ENCODE assay signal across 14 mouse cellular contexts in genomic region chr19:10345696-10346095, GRCm38 (mm10). TPM values are rescaled to one million over a fixed set of nuclear protein-coding genes. Genes with fewer than 3 reads are reported as not detected.
DNase-seq lines count a peak whose midpoint lies in the region; ATAC-seq and TF ChIP-seq lines count a peak whose summit lies in the region.
"Had no signal": no experiment of that assay in that cellular context is flagged by ENCODE, and none has a peak within 500 bp of the region (broad histone marks: within the 10 kb centered on the region; RNA-seq: fewer than 3 reads in every experiment).

No protein-coding gene starts in this region.

- DNase-seq in kidney, adult 8-10 months: no peak
- no peak for DNase-seq in midbrain, embryonic 11.5 days (ENCODE audit: low spot score, missing footprints)
- no peak for DNase-seq in midbrain, postnatal 0 days (ENCODE audit: low spot score)
- peak; percentile 51 for DNase-seq in ES-CJ7 (ENCODE audit: low read depth, low spot score)
- peak; percentile 32 for DNase-seq in liver, postnatal 0 days
- DNase-seq in spleen, postnatal 14 days (ENCODE audit: low spot score in 2 of 2): no peak
- DNase-seq: adrenal gland, adult 8-10 months; cerebellum, adult 9-10 months; layer of hippocampus, postnatal 36 days; lung, embryonic 14.5 days; midbrain, embryonic 14.5 days had no signal

- no peak for TF ChIP-seq EP300 in liver, postnatal 0 days (IDR thresholded peaks at IDR 0.05; ENCODE audit: low read depth)

- H3K27ac ChIP-seq in kidney, embryonic 16.5 days (ENCODE audit: low read length): no peak overlapping the region
- no peak overlapping the region for H3K27ac ChIP-seq in midbrain, embryonic 11.5 days (ENCODE audit: low read depth, low read length)
- no peak overlapping the region for H3K27ac ChIP-seq in midbrain, postnatal 0 days (ENCODE audit: low read depth, low read length)
- no peak overlapping the region for H3K27ac ChIP-seq in liver, postnatal 0 days (ENCODE audit: low read depth)
- H3K27ac ChIP-seq: hindbrain, embryonic 13.5 days had no signal

- no peak for TF ChIP-seq CTCF in midbrain, postnatal 0 days (IDR thresholded peaks at IDR 0.05)
- no peak for TF ChIP-seq CTCF in liver, postnatal 0 days (IDR thresholded peaks at IDR 0.05; ENCODE audit: low read depth)

- H3K36me3 ChIP-seq in kidney, embryonic 16.5 days (ENCODE audit: insufficient read depth, low read length): no peaks in the 10 kb centered on the region
- no peaks in the 10 kb centered on the region for H3K36me3 ChIP-seq in midbrain, embryonic 11.5 days (ENCODE audit: control insufficient read depth, insufficient read depth, low read length)
- H3K36me3 ChIP-seq in midbrain, postnatal 0 days (ENCODE audit: insufficient read depth, low read length): no peaks in the 10 kb centered on the region
- H3K36me3 ChIP-seq in liver, postnatal 0 days (replicated peaks; ENCODE audit: insufficient read depth, low read length): no peaks in the 10 kb centered on the region
- H3K36me3 ChIP-seq: hindbrain, embryonic 13.5 days had no signal

- H3K4me1 ChIP-seq in kidney, embryonic 16.5 days (ENCODE audit: insufficient read depth, low read length): no peaks in the 10 kb centered on the region
- peaks cover 17% of the 10 kb centered on the region; the same call in 1 of the 2 replicates for H3K4me1 ChIP-seq in midbrain, embryonic 11.5 days (ENCODE audit: control insufficient read depth, insufficient read depth, low read length)
- H3K4me1 ChIP-seq in midbrain, postnatal 0 days (ENCODE audit: insufficient read depth, low read length): no peaks in the 10 kb centered on the region
- H3K4me1 ChIP-seq in liver, postnatal 0 days (ENCODE audit: insufficient read depth): no peaks in the 10 kb centered on the region

- H3K9ac ChIP-seq in kidney, embryonic 16.5 days (replicated peaks; ENCODE audit: low read length): no peak overlapping the region
- H3K9ac ChIP-seq in midbrain, embryonic 11.5 days (ENCODE audit: low read length): no peak overlapping the region
- no peak overlapping the region for H3K9ac ChIP-seq in midbrain, postnatal 0 days (replicated peaks; ENCODE audit: low read length, poor library complexity, severe bottlenecking)
- no peak overlapping the region for H3K9ac ChIP-seq in liver, postnatal 0 days (replicated peaks)
- H3K9ac ChIP-seq: hindbrain, embryonic 13.5 days; lung, embryonic 14.5 days had no signal

- H3K4me2 ChIP-seq in kidney, embryonic 16.5 days (replicated peaks; ENCODE audit: low read depth, low read length): no peak overlapping the region
- H3K4me2 ChIP-seq in midbrain, embryonic 11.5 days: no peak overlapping the region
- H3K4me2 ChIP-seq in midbrain, postnatal 0 days (ENCODE audit: low read depth, low read length, poor library complexity, severe bottlenecking): no peak overlapping the region
- no peak overlapping the region for H3K4me2 ChIP-seq in liver, postnatal 0 days (ENCODE audit: low read depth, low read length)
- H3K4me2 ChIP-seq: hindbrain, embryonic 13.5 days; lung, embryonic 14.5 days had no signal

- no peaks in the 10 kb centered on the region for H3K9me3 ChIP-seq in kidney, embryonic 16.5 days (ENCODE audit: low read length)
- peaks cover 3% of the 10 kb centered on the region; the same call in 1 of the 2 replicates for H3K9me3 ChIP-seq in midbrain, embryonic 11.5 days (ENCODE audit: control insufficient read depth, low read length)
- H3K9me3 ChIP-seq in midbrain, postnatal 0 days (ENCODE audit: low read length): no peaks in the 10 kb centered on the region
- H3K9me3 ChIP-seq in liver, postnatal 0 days (ENCODE audit: low read length): no peaks in the 10 kb centered on the region
- H3K9me3 ChIP-seq: hindbrain, embryonic 13.5 days had no signal

- H3K4me3 ChIP-seq in kidney, embryonic 16.5 days (ENCODE audit: low read length): no peak overlapping the region
- no peak overlapping the region for H3K4me3 ChIP-seq in midbrain, embryonic 11.5 days (ENCODE audit: low read depth, low read length)
- no peak overlapping the region for H3K4me3 ChIP-seq in midbrain, postnatal 0 days (ENCODE audit: low read depth, low read length)
- no peak overlapping the region for H3K4me3 ChIP-seq in liver, postnatal 0 days (ENCODE audit: low read depth, low read length)
- H3K4me3 ChIP-seq: hindbrain, embryonic 13.5 days had no signal

- 46% methylated on average over 12 of the region's 12 CpGs for WGBS in kidney, embryonic 16.5 days
- 41% methylated on average over 12 of the region's 12 CpGs for WGBS in midbrain, embryonic 11.5 days
- WGBS in midbrain, postnatal 0 days: 58% methylated on average over 12 of the region's 12 CpGs
- 33% methylated on average over 12 of the region's 12 CpGs for WGBS in liver, postnatal 0 days (ENCODE audit: insufficient replicate concordance)

- no peaks in the 10 kb centered on the region for H3K27me3 ChIP-seq in kidney, embryonic 16.5 days (ENCODE audit: insufficient read depth, low read length)
- H3K27me3 ChIP-seq in midbrain, embryonic 11.5 days (ENCODE audit: control insufficient read depth, insufficient read depth, low read length): no peaks in the 10 kb centered on the region
- H3K27me3 ChIP-seq in midbrain, postnatal 0 days (ENCODE audit: insufficient read depth, low read length): no peaks in the 10 kb centered on the region
- 0 out of 2 replicates have a peak, but pooled peaks cover 13% of the 10 kb centered on the region for H3K27me3 ChIP-seq in liver, postnatal 0 days (ENCODE audit: insufficient read depth, low read length)

- 0 out of 2 replicates have a peak, but pooled peaks have one; percentile 43 for ATAC-seq in kidney, embryonic 16.5 days (ENCODE audit: low FRiP score, low TSS enrichment)
- ATAC-seq in midbrain, embryonic 11.5 days (ENCODE audit: low FRiP score): peak; percentile 12; the same call in 1 of the 2 replicates
- ATAC-seq in midbrain, postnatal 0 days (ENCODE audit: low FRiP score): no peak
- no peak for ATAC-seq in liver, postnatal 0 days

RNA-seq across cellular contexts. Expression of gene Dagla, which starts 41.0 kb away (rescaled TPM):
- polyA plus RNA-seq in kidney, embryonic 16.5 days (2015; fragmentation: Nextera tagmentation; extraction: Ambion mirVana): 3.2 and 4.2 TPM in 2 replicates
- polyA plus RNA-seq in midbrain, embryonic 11.5 days (2014; fragmentation: Nextera tagmentation; extraction: Ambion mirVana): 1.2 and 1.3 TPM in 2 replicates
- 29.9 and 40.8 TPM in 2 replicates for total RNA-seq in midbrain, postnatal 0 days (2014; rRNA removed)
- 12.8 and 13.7 TPM in 2 replicates for polyA plus RNA-seq in midbrain, postnatal 0 days (2015; fragmentation: Nextera tagmentation; extraction: Ambion mirVana)
- 0.21 and 0.28 TPM in 2 replicates for polyA plus RNA-seq in liver, postnatal 0 days (2015; fragmentation: Nextera tagmentation; extraction: Ambion mirVana)

RNA-seq across cellular contexts. Expression of gene Syt7, which starts 43.2 kb away (rescaled TPM):
- polyA plus RNA-seq in kidney, embryonic 16.5 days (2015; fragmentation: Nextera tagmentation; extraction: Ambion mirVana): 0.96 and 1.6 TPM in 2 replicates
- polyA plus RNA-seq in midbrain, embryonic 11.5 days (2014; fragmentation: Nextera tagmentation; extraction: Ambion mirVana): 3.0 and 3.9 TPM in 2 replicates
- 138 and 140 TPM in 2 replicates for total RNA-seq in midbrain, postnatal 0 days (2014; rRNA removed)
- polyA plus RNA-seq in midbrain, postnatal 0 days (2015; fragmentation: Nextera tagmentation; extraction: Ambion mirVana): 14.7 and 19.0 TPM in 2 replicates
- polyA plus RNA-seq in liver, postnatal 0 days (2015; fragmentation: Nextera tagmentation; extraction: Ambion mirVana): 0.04 and 0.24 TPM in 2 replicates
- total RNA-seq: CH12.LX had no signal

Comparison
In these comparisons a context has a peak if more than half of its experiments do, and no peak if none do; other contexts are left out.
1. ATAC-seq: peak in kidney, embryonic 16.5 days (single experiment) and midbrain, embryonic 11.5 days (single experiment); none in midbrain, postnatal 0 days (single experiment) and liver, postnatal 0 days (single experiment).
2. DNase-seq: peak in ES-CJ7 (single experiment) and liver, postnatal 0 days (single experiment); none in kidney, adult 8-10 months (0 of 2), midbrain, embryonic 11.5 days (single experiment), midbrain, postnatal 0 days (single experiment) and spleen, postnatal 14 days (0 of 2).